Mouse (Mus musculus): ENCODE results near the gene Atp8b2. TPM values are rescaled to one million over a fixed set of nuclear protein-coding genes. Genes with fewer than 3 reads are reported as not detected.
A peak's percentile ranks its signal among the peaks of the same experiment; 100 is the strongest.

Atp8b2 gene
- total RNA-seq, 1 experiment = 41.6 TPM

DNA sequence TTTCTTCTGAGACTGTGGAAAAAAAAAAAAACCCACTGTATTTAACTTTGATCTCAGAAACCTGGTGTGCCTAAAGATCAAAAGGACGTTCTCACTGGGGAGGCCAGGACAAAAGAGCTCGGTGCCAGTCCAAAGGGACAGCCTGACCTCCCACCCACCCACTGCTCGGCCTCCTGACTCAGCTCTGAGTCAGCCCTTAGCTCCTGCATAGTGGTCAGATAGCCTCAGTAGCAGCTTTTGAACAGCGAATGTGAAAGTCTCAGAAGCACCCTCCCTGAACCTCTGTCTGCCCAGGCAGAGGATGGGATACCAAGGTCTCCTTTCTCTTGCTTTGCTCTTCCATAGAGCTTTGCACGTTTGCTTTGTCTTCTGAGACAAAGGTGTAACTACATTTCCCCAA, 66.7 kb downstream of the Atp8b2 start:
- DNase-seq (ENCODE audit: low read depth, low spot score) = peak; percentile 33
- in situ Hi-C loops (cut with MboI; ENCODE audit: low sequenced_read_pairs in 2 of 2, unreplicated experiment in 2 of 2) = no loop called here
- H3K9me3 ChIP-seq (ENCODE audit: control insufficient read depth, insufficient read depth, low read depth, low read length) = no peaks in the 10 kb centered on the region
- peaks cover 3 to 8% of the 10 kb centered on the region in 2 experiments; a peak in 2 of 4 replicates for H3K4me1 ChIP-seq (ENCODE audit: control insufficient read depth in 2 of 2, insufficient read depth in 2 of 2, low read length in 2 of 2, poor library complexity in 1 of 2)
- no peaks in the 10 kb centered on the region for H3K36me3 ChIP-seq (ENCODE audit: control insufficient read depth, insufficient read depth, low read length, poor library complexity, severe bottlenecking)
- H3K4me3 ChIP-seq (ENCODE audit: insufficient read depth in 1 of 2, low read depth in 1 of 2, low read length in 2 of 2, poor library complexity in 1 of 2, severe bottlenecking in 1 of 2) = no peak overlapping the region
- TF ChIP-seq CHD2 (IDR thresholded peaks at IDR 0.05; ENCODE audit: low read depth, low read length) (no peak), MAFK (IDR thresholded peaks at IDR 0.05; ENCODE audit: insufficient read depth, low read depth, low read length) (peak; percentile 58; the same call in 1 of the 2 replicates), HCFC1 (IDR thresholded peaks at IDR 0.05; ENCODE audit: borderline replicate concordance, insufficient read depth, low read length) (no peak), ZC3H11A (IDR thresholded peaks at IDR 0.05; ENCODE audit: borderline replicate concordance, low read depth, low read length) (no peak), ZNF384 (IDR thresholded peaks at IDR 0.05; ENCODE audit: low read depth, low read length) (no peak)
- H3K27ac ChIP-seq (ENCODE audit: insufficient read depth, low read depth, low read length, poor library complexity, severe bottlenecking) = no peak overlapping the region
- no peak overlapping the region for H3K9ac ChIP-seq (ENCODE audit: insufficient read depth, low read depth, low read length, poor library complexity, severe bottlenecking)

DNA sequence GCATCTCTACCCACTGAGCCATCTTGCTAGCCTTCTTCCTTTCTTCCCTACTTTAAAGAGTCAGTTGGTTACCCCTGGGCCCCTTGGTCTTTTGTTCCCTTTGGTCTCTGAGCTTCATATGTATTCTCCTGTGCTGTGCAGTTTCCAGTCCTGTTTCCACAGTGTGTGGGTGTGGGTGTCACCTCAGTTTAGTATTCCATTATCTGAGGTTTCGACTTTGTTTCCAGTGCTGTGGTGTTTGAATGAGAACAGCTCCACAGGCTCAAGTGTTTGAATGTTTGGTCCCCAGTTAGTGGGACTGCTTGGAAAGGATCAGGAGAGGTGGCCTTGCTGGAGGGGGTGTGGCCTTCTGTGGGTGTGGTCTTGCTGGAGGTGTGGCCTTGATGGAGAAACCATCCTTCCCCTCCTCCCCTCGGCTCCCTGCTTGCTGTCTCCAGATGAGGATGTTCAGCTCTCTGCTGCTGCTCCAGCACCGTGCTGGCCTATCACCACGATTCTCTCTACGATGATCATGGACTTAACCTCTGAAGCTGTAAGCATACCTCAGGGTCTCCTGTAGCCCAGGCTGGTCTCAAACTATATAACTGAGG, 70.7 kb downstream of the Atp8b2 start:
- peak; percentile 35 for DNase-seq (ENCODE audit: low read depth, low spot score)
- no peaks in the 10 kb centered on the region for H3K9me3 ChIP-seq (ENCODE audit: control insufficient read depth, insufficient read depth, low read depth, low read length)
- no peak overlapping the region for H3K9ac ChIP-seq (ENCODE audit: insufficient read depth, low read depth, low read length, poor library complexity, severe bottlenecking)
- TF ChIP-seq ZNF384 (IDR thresholded peaks at IDR 0.05; ENCODE audit: low read depth, low read length) (no peak), HCFC1 (IDR thresholded peaks at IDR 0.05; ENCODE audit: borderline replicate concordance, insufficient read depth, low read length) (no peak), MAFK (IDR thresholded peaks at IDR 0.05; ENCODE audit: insufficient read depth, low read depth, low read length) (no peak), ZC3H11A (IDR thresholded peaks at IDR 0.05; ENCODE audit: borderline replicate concordance, low read depth, low read length) (no peak), CHD2 (IDR thresholded peaks at IDR 0.05; ENCODE audit: low read depth, low read length) (no peak)
- peaks cover 0 to 6% of the 10 kb centered on the region in 2 experiments; a peak in 2 of 4 replicates for H3K4me1 ChIP-seq (ENCODE audit: control insufficient read depth in 2 of 2, insufficient read depth in 2 of 2, low read length in 2 of 2, poor library complexity in 1 of 2)
- no peak overlapping the region for H3K4me3 ChIP-seq (ENCODE audit: insufficient read depth in 1 of 2, low read depth in 1 of 2, low read length in 2 of 2, poor library complexity in 1 of 2, severe bottlenecking in 1 of 2)
- H3K36me3 ChIP-seq (ENCODE audit: control insufficient read depth, insufficient read depth, low read length, poor library complexity, severe bottlenecking) = no peaks in the 10 kb centered on the region
- in situ Hi-C loops (cut with MboI; ENCODE audit: low sequenced_read_pairs in 2 of 2, unreplicated experiment in 2 of 2) = no loop called here
- H3K27ac ChIP-seq (ENCODE audit: insufficient read depth, low read depth, low read length, poor library complexity, severe bottlenecking) = no peak overlapping the region

DNA sequence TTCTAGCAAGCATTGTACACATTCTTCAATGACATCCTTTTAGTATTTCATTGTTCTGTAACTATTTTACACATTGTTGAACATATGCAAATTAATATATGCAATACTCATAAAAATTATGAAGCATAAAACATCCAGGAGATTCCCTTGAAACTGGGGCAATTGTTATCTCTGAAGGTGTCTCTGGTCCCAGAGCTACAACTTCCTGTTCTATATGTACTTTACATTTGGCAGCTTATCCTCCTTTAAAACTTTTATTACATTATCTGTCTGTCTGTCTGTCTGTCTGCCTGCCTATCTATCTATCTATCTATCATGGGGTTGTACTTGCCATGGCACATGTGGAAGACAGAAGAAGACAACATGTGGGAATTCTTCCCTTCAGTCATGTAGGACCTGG, 71.6 kb downstream of the Atp8b2 start:
- Histone ChIP-seq H3K27ac (ENCODE audit: insufficient read depth, low read depth, low read length, poor library complexity, severe bottlenecking) (no peak overlapping the region), H3K4me1 (ENCODE audit: control insufficient read depth in 2 of 2, insufficient read depth in 2 of 2, low read length in 2 of 2, poor library complexity in 1 of 2) (no peaks in the 10 kb centered on the region; a peak in 2 of 4 replicates), H3K36me3 (ENCODE audit: control insufficient read depth, insufficient read depth, low read length, poor library complexity, severe bottlenecking) (no peaks in the 10 kb centered on the region), H3K9me3 (ENCODE audit: control insufficient read depth, insufficient read depth, low read depth, low read length) (no peaks in the 10 kb centered on the region), H3K4me3 (ENCODE audit: insufficient read depth in 1 of 2, low read depth in 1 of 2, low read length in 2 of 2, poor library complexity in 1 of 2, severe bottlenecking in 1 of 2) (no peak overlapping the region), H3K9ac (ENCODE audit: insufficient read depth, low read depth, low read length, poor library complexity, severe bottlenecking) (no peak overlapping the region)
- DNase-seq (ENCODE audit: low read depth, low spot score) = no peak
- TF ChIP-seq ZC3H11A (IDR thresholded peaks at IDR 0.05; ENCODE audit: borderline replicate concordance, low read depth, low read length) (no peak), HCFC1 (IDR thresholded peaks at IDR 0.05; ENCODE audit: borderline replicate concordance, insufficient read depth, low read length) (no peak), CHD2 (IDR thresholded peaks at IDR 0.05; ENCODE audit: low read depth, low read length) (no peak), ZNF384 (IDR thresholded peaks at IDR 0.05; ENCODE audit: low read depth, low read length) (no peak), MAFK (IDR thresholded peaks at IDR 0.05; ENCODE audit: insufficient read depth, low read depth, low read length) (no peak)
- in situ Hi-C loops (cut with MboI; ENCODE audit: low sequenced_read_pairs in 2 of 2, unreplicated experiment in 2 of 2) = no loop called here

DNA sequence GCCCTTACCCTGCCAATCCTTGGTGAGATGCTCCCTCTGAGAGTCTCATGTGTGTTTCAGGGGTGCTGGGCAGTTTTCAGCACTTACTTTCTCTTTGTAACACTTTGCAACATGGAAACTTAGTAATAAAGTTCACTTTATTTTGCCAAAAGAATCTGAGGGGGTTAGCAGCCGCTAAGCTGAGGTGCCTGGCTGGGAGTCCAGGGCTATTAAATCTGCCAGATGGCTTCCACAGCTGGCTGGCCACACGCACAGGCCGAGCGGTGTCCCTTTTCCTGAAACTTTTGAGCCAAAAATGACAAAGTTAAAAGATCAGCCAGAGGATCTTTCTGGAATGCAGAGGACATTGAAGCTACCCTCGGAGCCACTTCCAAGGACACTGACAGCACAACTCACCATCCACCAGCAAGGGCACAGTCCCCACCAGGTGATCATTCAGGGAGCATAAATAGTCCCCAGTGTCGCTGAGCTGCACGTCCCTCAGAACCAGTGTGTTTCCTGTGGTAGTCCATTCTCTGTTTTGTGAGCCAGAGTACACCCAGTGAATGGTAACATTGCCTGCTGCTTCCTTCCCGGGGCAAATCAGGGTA, 73.4 kb downstream of the Atp8b2 start:
- Histone ChIP-seq H3K9me3 (ENCODE audit: control insufficient read depth, insufficient read depth, low read depth, low read length) (no peaks in the 10 kb centered on the region), H3K4me1 (ENCODE audit: control insufficient read depth in 2 of 2, insufficient read depth in 2 of 2, low read length in 2 of 2, poor library complexity in 1 of 2) (peaks cover 0 to 3% of the 10 kb centered on the region in 2 experiments; a peak in 1 of 4 replicates), H3K36me3 (ENCODE audit: control insufficient read depth, insufficient read depth, low read length, poor library complexity, severe bottlenecking) (no peaks in the 10 kb centered on the region), H3K9ac (ENCODE audit: insufficient read depth, low read depth, low read length, poor library complexity, severe bottlenecking) (no peak overlapping the region), H3K4me3 (ENCODE audit: insufficient read depth in 1 of 2, low read depth in 1 of 2, low read length in 2 of 2, poor library complexity in 1 of 2, severe bottlenecking in 1 of 2) (no peak overlapping the region), H3K27ac (ENCODE audit: insufficient read depth, low read depth, low read length, poor library complexity, severe bottlenecking) (no peak overlapping the region)
- TF ChIP-seq MAFK (IDR thresholded peaks at IDR 0.05; ENCODE audit: insufficient read depth, low read depth, low read length) = no peak
- no peak for TF ChIP-seq ZC3H11A (IDR thresholded peaks at IDR 0.05; ENCODE audit: borderline replicate concordance, low read depth, low read length)
- TF ChIP-seq CHD2 (IDR thresholded peaks at IDR 0.05; ENCODE audit: low read depth, low read length) = no peak
- TF ChIP-seq HCFC1 (IDR thresholded peaks at IDR 0.05; ENCODE audit: borderline replicate concordance, insufficient read depth, low read length) = no peak
- no peak for TF ChIP-seq ZNF384 (IDR thresholded peaks at IDR 0.05; ENCODE audit: low read depth, low read length)
- DNase-seq (ENCODE audit: low read depth, low spot score) = no peak
- in situ Hi-C loops (cut with MboI; ENCODE audit: low sequenced_read_pairs in 2 of 2, unreplicated experiment in 2 of 2) = no loop called here

Other genes with a start within 250 kb of the Atp8b2 start
- 35.2 and 42.7 TPM in 2 replicates for gene Adar, start 248.5 kb downstream of the Atp8b2 start, total RNA-seq (2012; rRNA removed)
- 0.67 and 2.1 TPM in 2 replicates for gene Chrnb2, start 198.9 kb downstream of the Atp8b2 start, total RNA-seq (2012; rRNA removed)
- gene Ube2q1, start 189.9 kb downstream of the Atp8b2 start, total RNA-seq (2012; rRNA removed) = 45.2 and 47.6 TPM in 2 replicates
- 2.0 and 2.6 TPM in 2 replicates for gene She, start 132.1 kb downstream of the Atp8b2 start, total RNA-seq (2012; rRNA removed)
- 1.0 and 1.8 TPM in 2 replicates for gene Il6ra, start 50.3 kb downstream of the Atp8b2 start, total RNA-seq (2012; rRNA removed)
- 222 and 241 TPM in 2 replicates for gene Hax1, start 35.3 kb upstream of the Atp8b2 start, total RNA-seq (2012; rRNA removed)
- 69.2 and 73.7 TPM in 2 replicates for gene 4933434E20Rik, start 88.1 kb upstream of the Atp8b2 start, total RNA-seq (2012; rRNA removed)
- gene Ubap2l, start 89.1 kb upstream of the Atp8b2 start, total RNA-seq (2012; rRNA removed) = 85.4 and 109 TPM in 2 replicates
- gene Tpm3, start 109.1 kb upstream of the Atp8b2 start, total RNA-seq (2012; rRNA removed) = 241 and 287 TPM in 2 replicates
- 0.80 and 0.85 TPM in 2 replicates for gene Nup210l, start 140.6 kb upstream of the Atp8b2 start, total RNA-seq (2012; rRNA removed)

Measured in ES-E14 (cell line).